Mouse (Mus musculus) T-cell, adult 66 days (primary cell): ENCODE results near the gene Exd1. TPM values are rescaled to one million over a fixed set of nuclear protein-coding genes. Genes with fewer than 3 reads are reported as not detected.

Source experiments
- total RNA-seq, 2 experiments: library from RNA; stranded (reverse); gene quantifications; 3 replicates in 1 of 2; 4 replicates in 1 of 2; pipeline ENCODE4 v1.2.4; 2023

Gene Exd1
- under 1 TPM; 0.09 to 0.12 TPM for total RNA-seq

DNA sequence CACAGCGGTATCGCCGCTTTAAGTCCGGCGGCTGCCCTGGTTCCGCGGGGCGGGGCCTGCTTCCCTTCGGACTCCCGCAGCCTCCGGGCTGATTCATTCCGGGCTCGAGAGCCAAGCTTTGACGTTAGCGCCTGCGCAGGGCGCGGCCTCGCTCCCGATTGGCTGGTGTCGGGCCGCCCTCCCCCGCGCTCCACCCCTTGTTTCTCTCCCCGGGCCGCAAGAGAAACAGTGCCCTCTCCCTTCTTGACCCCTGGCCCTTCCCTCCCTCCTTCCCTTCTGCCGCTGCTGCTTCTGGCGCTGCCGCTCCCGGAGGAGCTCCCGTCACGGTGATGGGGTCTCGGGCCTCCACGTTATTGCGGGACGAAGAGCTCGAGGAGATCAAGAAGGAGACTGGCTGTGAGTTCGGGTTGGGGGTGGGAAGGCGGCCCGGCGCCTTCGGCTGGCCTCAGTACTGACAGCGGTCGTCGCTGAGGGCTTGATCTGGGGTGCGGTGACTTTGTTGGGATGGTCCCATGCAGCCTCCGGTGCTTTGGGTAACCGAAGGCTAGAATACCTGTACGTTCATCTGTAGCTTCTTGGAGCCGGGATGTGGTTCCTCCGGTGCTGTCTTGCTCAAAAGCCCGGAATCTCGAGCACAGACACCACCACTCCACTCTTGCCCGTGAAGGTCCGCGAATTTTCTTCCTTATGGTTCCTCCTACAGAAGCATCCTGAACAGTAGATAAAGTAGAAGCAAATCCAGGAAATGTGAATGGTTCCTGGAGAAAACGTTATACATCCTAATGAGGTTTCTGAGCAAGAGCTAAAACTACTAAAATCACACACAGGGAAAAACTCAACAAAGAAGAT, at the start of gene Exd1, which contains the start of gene Chp1:
TSS of gene Exd1 (minus strand) at position 106 of the 849 bp plus-strand sequence.
TSS of gene Chp1 (plus strand) at position 176 of the 849 bp plus-strand sequence.

GRCm38 (mm10) chr2:119477571-119478396, 69.6 kb downstream of the Exd1 start, which contains the start of gene Ino80:
Gene Ino80 (minus strand): TSS chr2:119477687.

Other genes with a start within 250 kb of the Exd1 start
- under 1 TPM in 1 of 2 experiments, not detected in 1; 0.32 TPM for gene Dll4, start 221.8 kb downstream of the Exd1 start, total RNA-seq
- not detected for gene Chac1, start 196.4 kb downstream of the Exd1 start, total RNA-seq
- gene Ino80, start 69.9 kb downstream of the Exd1 start, total RNA-seq: 10 to 100 TPM; 48.6 to 50.0 TPM
- gene Chp1, start 70 bp upstream of the Exd1 start, total RNA-seq: 10 to 100 TPM; 66.2 to 78.1 TPM
- 1 to 10 TPM; 1.0 to 3.4 TPM for gene Nusap1, start 70.7 kb upstream of the Exd1 start, total RNA-seq
- 1 to 10 TPM; 1.2 to 1.7 TPM for gene Oip5, start 70.8 kb upstream of the Exd1 start, total RNA-seq
- gene Ndufaf1, start 115.2 kb upstream of the Exd1 start, total RNA-seq: 10 to 100 TPM; 13.4 to 17.7 TPM
- gene Rtf1, start 127.4 kb upstream of the Exd1 start, total RNA-seq: 10 to 100 TPM; 52.0 to 60.0 TPM
- not detected for gene Itpka, start 194.7 kb upstream of the Exd1 start, total RNA-seq
- gene Ltk, start 212.8 kb upstream of the Exd1 start, total RNA-seq: 1 to 10 TPM in 1 of 2 experiments, under 1 TPM in 1; 0.79 to 2.0 TPM
- 10 to 100 TPM; 29.0 to 34.1 TPM for gene Rpap1, start 239.9 kb upstream of the Exd1 start, total RNA-seq